Mouse (Mus musculus): ENCODE results near the gene 4930402K13Rik.
"Not testable (repeated sequence)": the region's sequence is repeated elsewhere in the genome, so short reads cannot be mapped to it uniquely, and the experiment has no call there.

- TF ChIP-seq POLR2A (IDR thresholded peaks at IDR 0.05; ENCODE audit: insufficient read depth, low read length); EP300 (IDR thresholded peaks at IDR 0.05; ENCODE audit: insufficient read depth, low read depth, low read length): not testable (repeated sequence)
Observed at GRCm38 (mm10) chrX:9095066-9095465, 9.3 kb upstream of the 4930402K13Rik start.
